In genomic region chr7:25639754-25640153, GRCm38 (mm10) we compare ENCODE assay signal across 26 mouse cellular contexts. TPM values are rescaled to one million over a fixed set of nuclear protein-coding genes. Genes with fewer than 3 reads are reported as not detected.
A peak's percentile ranks its signal among the peaks of the same experiment; 100 is the strongest.
DNase-seq lines count a peak whose midpoint lies in the region; ATAC-seq lines count a peak whose summit lies in the region.
"Had no signal": no experiment of that assay in that cellular context is flagged by ENCODE, and none has a peak within 500 bp of the region (broad histone marks: within the 10 kb centered on the region; RNA-seq: fewer than 3 reads in every experiment).

No protein-coding gene starts in this region.

- no peaks in the 10 kb centered on the region for H3K4me1 ChIP-seq in kidney, embryonic 14.5 days (ENCODE audit: control insufficient read depth, insufficient read depth, low read length)
- H3K4me1 ChIP-seq in kidney, embryonic 15.5 days, result peaks cover 3% of the 10 kb centered on the region
- H3K4me1 ChIP-seq: hindbrain, embryonic 12.5 days; lung, embryonic 15.5 days; midbrain, embryonic 10.5 days had no signal

- peak; percentile 88 for DNase-seq in brain, adult 2 months (ENCODE audit: low read depth, low spot score)
- DNase-seq in cerebellum, adult 18-20 months, result peak; percentile 57 to 68
- DNase-seq in cerebellum, postnatal 25 days, result peak; percentile 74
- no peak for DNase-seq in heart, postnatal 14 days
- no peak for DNase-seq in lung, postnatal 36 days
- DNase-seq: adrenal gland, adult 2 months; heart, postnatal 10 days; kidney, adult 2 months; kidney, postnatal 25 days; thymus, adult 18-20 months had no signal

- H3K36me3 ChIP-seq in kidney, embryonic 14.5 days (ENCODE audit: control insufficient read depth, insufficient read depth, low read length), result peaks cover 17% of the 10 kb centered on the region; the same call in 1 of the 2 replicates
- peaks cover 38% of the 10 kb centered on the region for H3K36me3 ChIP-seq in kidney, embryonic 15.5 days
- H3K36me3 ChIP-seq: lung, embryonic 15.5 days had no signal

- no peak for ATAC-seq in kidney, embryonic 14.5 days (ENCODE audit: low FRiP score, low TSS enrichment)
- ATAC-seq in kidney, embryonic 15.5 days (replicated peaks; ENCODE audit: low FRiP score), result no peak

- intact Hi-C loops in heart, postnatal 14 days (cut with DNase I), result no loop called here

- WGBS in kidney, embryonic 14.5 days, result 93% methylated on average over 4 of the region's 4 CpGs
- WGBS in kidney, embryonic 15.5 days, result 89% methylated on average over 4 of the region's 4 CpGs

- no peak overlapping the region for H3K4me2 ChIP-seq in kidney, embryonic 14.5 days (replicated peaks; ENCODE audit: low read depth, low read length)
- H3K4me2 ChIP-seq in kidney, embryonic 15.5 days, result no peak overlapping the region
- H3K4me2 ChIP-seq: hindbrain, embryonic 12.5 days; lung, embryonic 15.5 days had no signal

- no peaks in the 10 kb centered on the region for H3K27me3 ChIP-seq in kidney, embryonic 14.5 days (ENCODE audit: control insufficient read depth, insufficient read depth, low read length)
- no peaks in the 10 kb centered on the region for H3K27me3 ChIP-seq in kidney, embryonic 15.5 days
- H3K27me3 ChIP-seq: hindbrain, embryonic 12.5 days; lung, embryonic 15.5 days had no signal

- no peak overlapping the region for H3K27ac ChIP-seq in kidney, embryonic 14.5 days (ENCODE audit: low read depth, low read length)
- H3K27ac ChIP-seq in kidney, embryonic 15.5 days, result no peak overlapping the region
- H3K27ac ChIP-seq: heart, embryonic 10.5 days; hindbrain, embryonic 12.5 days; liver, embryonic 14.5 days; lung, embryonic 15.5 days; macrophage; midbrain, embryonic 10.5 days had no signal

- H3K4me3 ChIP-seq in kidney, embryonic 14.5 days (ENCODE audit: low read length), result no peak overlapping the region
- H3K4me3 ChIP-seq in kidney, embryonic 15.5 days (replicated peaks), result no peak overlapping the region
- H3K4me3 ChIP-seq: heart, embryonic 10.5 days; hindbrain, embryonic 12.5 days; lung, embryonic 15.5 days; midbrain, embryonic 10.5 days had no signal

- no peaks in the 10 kb centered on the region for H3K9me3 ChIP-seq in kidney, embryonic 14.5 days (ENCODE audit: control insufficient read depth, low read length)
- H3K9me3 ChIP-seq in kidney, embryonic 15.5 days (replicated peaks), result no peaks in the 10 kb centered on the region
- H3K9me3 ChIP-seq: heart, embryonic 10.5 days; hindbrain, embryonic 12.5 days; lung, embryonic 15.5 days; midbrain, embryonic 10.5 days had no signal

- H3K9ac ChIP-seq in kidney, embryonic 14.5 days (ENCODE audit: low read depth, low read length), result 0 out of 2 replicates have a peak overlapping the region, but pooled peaks have one; percentile 4
- H3K9ac ChIP-seq in kidney, embryonic 15.5 days, result no peak overlapping the region
- H3K9ac ChIP-seq: hindbrain, embryonic 12.5 days; liver, embryonic 14.5 days; lung, embryonic 15.5 days had no signal

RNA-seq across cellular contexts. Expression of gene B3gnt8, which starts 13.3 kb away (rescaled TPM):
- polyA plus RNA-seq in kidney, embryonic 14.5 days (2014; fragmentation: Nextera tagmentation; extraction: Ambion mirVana), result 4.5 and 5.2 TPM in 2 replicates
- 10.4 and 13.6 TPM in 2 replicates for polyA plus RNA-seq in kidney, embryonic 15.5 days (2015; fragmentation: Nextera tagmentation; extraction: Ambion mirVana)
- 1 to 10 TPM; 4.9 to 5.8 TPM for total RNA-seq in heart, postnatal 14 days (2021)

RNA-seq across cellular contexts. Expression of gene Bckdha, which starts 19.0 kb away (rescaled TPM):
- 60.6 and 69.6 TPM in 2 replicates for polyA plus RNA-seq in kidney, embryonic 14.5 days (2014; fragmentation: Nextera tagmentation; extraction: Ambion mirVana)
- 65.2 and 70.1 TPM in 2 replicates for polyA plus RNA-seq in kidney, embryonic 15.5 days (2015; fragmentation: Nextera tagmentation; extraction: Ambion mirVana)
- total RNA-seq in heart, postnatal 14 days (2021), result 100 to 1,000 TPM; 132 to 146 TPM

RNA-seq across cellular contexts. Expression of gene Exosc5, which starts 19.2 kb away (rescaled TPM):
- polyA plus RNA-seq in kidney, embryonic 14.5 days (2014; fragmentation: Nextera tagmentation; extraction: Ambion mirVana), result 93.5 and 98.8 TPM in 2 replicates
- 81.2 and 87.5 TPM in 2 replicates for polyA plus RNA-seq in kidney, embryonic 15.5 days (2015; fragmentation: Nextera tagmentation; extraction: Ambion mirVana)
- 10 to 100 TPM; 16.9 to 17.2 TPM for total RNA-seq in heart, postnatal 14 days (2021)

RNA-seq across cellular contexts. Expression of gene Dmac2, which starts 20.5 kb away (rescaled TPM):
- polyA plus RNA-seq in kidney, embryonic 14.5 days (2014; fragmentation: Nextera tagmentation; extraction: Ambion mirVana), result 41.0 and 50.2 TPM in 2 replicates
- polyA plus RNA-seq in kidney, embryonic 15.5 days (2015; fragmentation: Nextera tagmentation; extraction: Ambion mirVana), result 50.0 and 56.1 TPM in 2 replicates
- total RNA-seq in heart, postnatal 14 days (2021), result 10 to 100 TPM; 55.5 to 60.6 TPM

RNA-seq across cellular contexts. Expression of gene Erich4, which starts 24.1 kb away (rescaled TPM):
- polyA plus RNA-seq in kidney, embryonic 14.5 days (2014; fragmentation: Nextera tagmentation; extraction: Ambion mirVana), result 0.29 and 0.32 TPM in 2 replicates
- 3.1 and 3.5 TPM in 2 replicates for polyA plus RNA-seq in kidney, embryonic 15.5 days (2015; fragmentation: Nextera tagmentation; extraction: Ambion mirVana)
- total RNA-seq in heart, postnatal 14 days (2021), result under 1 TPM in 1 of 2 experiments, not detected in 1; 0.53 TPM
- total RNA-seq: adrenal gland, adult 2 months; gastrocnemius, adult 18-20 months; heart, postnatal 10 days; left cerebral cortex, adult 8-10 months; midbrain, postnatal 0 days; neutrophil, adult 5-6 weeks had no signal
- polyA plus RNA-seq: adrenal gland, adult 2 months; forebrain, embryonic 11.5 days; heart, embryonic 10.5 days; hindbrain, embryonic 12.5 days; limb, embryonic 14.5 days; lung, embryonic 15.5 days; macrophage; midbrain, embryonic 10.5 days; midbrain, postnatal 0 days; spleen, adult 2 months; stomach, embryonic 14.5 days had no signal

Comparison
In these comparisons a context has a peak if more than half of its experiments do, and no peak if none do; other contexts are left out.
1. DNase-seq: peak in brain, adult 2 months (single experiment), cerebellum, adult 18-20 months (2 of 2) and cerebellum, postnatal 25 days (2 of 2); none in heart, postnatal 14 days (0 of 2) and lung, postnatal 36 days (single experiment).